Mouse (Mus musculus) cerebellum, postnatal 25 days (tissue): Measurements from ENCODE around the gene Wwox.

Experiments used
- DNase-seq, 2 experiments: peaks; one replicate each; pipeline ENCODE4 v3.0.0; 2021; ENCODE audit warnings: mixed read lengths in 2 of 2

Wwox gene

DNA sequence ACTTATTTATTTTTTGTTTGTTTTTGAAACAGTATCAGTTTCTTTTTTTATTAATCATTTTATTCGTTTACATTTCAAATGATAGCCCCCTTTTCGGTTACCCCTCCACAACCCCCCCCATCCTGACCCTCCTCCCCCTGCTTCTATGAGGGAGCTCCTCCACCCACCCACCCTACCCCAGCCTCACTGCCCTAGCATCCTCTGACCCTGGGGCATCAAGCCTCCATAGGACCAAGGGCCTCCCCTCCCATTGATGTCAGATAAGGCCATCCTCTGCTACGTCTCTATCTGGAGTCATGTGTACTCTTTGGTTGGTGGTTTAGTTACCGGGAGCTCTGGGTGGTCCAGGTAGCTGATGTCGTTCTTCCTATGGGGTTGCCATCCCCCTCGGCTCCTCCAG is 109.4 kb downstream of the Wwox start:
- DNase-seq = no peak

DNA sequence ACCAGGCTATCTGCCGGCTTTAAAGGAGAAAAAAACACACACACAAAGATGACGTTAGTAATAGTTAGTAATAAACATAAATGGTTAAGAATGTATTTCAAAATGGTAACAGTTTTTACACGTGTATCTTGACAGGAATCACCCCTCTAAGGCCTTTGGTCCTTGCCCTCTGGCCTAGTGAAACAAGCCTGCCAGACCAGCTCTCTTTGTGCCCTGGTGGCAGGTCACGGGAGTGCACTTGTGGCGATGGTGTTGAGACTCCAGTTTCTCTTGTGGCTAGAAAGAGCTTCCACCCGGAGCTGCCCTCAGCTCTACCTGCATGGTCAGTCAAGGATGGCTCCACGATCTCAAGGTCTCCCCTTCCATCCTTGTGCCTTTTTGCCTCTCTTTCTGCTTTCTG is 110.6 kb downstream of the Wwox start:
- peak in 1 of 2 experiments; percentile 47 for DNase-seq

DNA sequence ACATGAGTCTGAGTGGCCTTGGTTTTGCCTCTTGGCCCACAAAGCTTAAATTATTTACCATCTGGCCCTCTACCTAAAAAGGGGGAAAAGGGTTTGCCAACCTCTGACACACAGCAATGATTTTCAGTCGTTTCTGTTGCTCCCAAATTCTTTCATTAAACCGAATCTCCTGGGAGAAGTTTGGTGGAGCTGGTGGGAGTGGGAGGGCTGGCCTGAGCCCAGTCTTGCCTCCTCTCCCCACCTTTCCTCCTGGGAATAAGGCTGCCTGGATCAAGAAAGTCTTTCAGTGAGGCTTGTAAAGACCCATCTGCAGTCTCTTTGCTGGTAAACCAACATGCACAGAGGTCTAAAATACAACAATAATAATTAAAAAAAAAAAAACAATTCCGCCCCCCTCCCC is 113.2 kb downstream of the Wwox start:
- DNase-seq = no peak

DNA sequence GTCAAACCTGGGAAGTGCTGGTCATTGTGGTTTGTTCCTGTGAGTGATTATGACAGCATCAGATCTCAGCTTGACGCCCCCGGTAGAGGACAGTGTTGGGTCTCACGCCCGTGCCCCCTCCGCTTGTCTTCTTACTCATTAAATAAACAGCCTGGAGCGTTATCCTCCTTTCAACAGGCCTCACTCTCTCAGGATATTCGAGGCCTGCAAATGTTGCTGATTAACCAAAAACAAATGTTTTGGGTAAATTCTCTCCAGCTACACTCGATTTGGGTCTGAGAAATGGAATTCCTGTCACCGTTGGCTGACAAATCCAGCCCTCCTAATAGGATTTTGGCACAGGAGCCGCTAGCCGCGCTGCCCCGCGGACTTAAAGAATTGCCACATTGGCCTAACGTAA is 115.5 kb downstream of the Wwox start:
- no peak for DNase-seq

DNA sequence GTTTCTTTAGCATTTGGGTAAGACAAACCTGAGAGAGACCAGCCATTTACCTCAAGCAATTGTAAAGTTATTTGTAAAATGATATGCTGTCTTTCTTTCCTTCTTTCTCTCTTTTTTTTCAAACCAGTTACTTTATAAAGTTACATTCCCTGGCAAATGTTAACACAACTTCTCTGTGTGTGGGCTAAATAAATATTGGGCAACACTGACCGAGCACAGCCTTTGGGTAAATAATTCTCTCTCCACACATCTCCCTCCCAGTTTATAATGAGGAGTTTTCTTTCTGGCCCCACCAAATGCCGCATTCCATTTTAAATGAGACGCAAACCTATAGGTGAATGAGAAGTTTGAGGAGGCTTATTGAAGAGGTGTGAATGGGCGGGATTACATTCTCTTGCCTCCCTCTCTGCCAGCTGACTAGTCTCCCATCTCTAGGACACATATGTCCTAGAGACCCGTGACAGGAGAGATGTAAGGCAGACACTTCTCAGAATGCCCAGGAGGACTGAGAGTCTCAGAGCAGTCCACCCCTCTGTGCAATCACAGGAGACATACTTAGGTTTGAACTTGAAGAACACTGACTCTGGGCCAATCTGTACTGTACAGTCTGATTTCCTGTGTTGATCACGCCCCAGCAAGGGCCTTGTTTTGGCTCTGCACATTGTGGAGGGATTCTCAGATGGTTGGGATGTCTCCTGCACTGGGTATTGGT is 116.2 kb downstream of the Wwox start:
- DNase-seq = no peak

DNA sequence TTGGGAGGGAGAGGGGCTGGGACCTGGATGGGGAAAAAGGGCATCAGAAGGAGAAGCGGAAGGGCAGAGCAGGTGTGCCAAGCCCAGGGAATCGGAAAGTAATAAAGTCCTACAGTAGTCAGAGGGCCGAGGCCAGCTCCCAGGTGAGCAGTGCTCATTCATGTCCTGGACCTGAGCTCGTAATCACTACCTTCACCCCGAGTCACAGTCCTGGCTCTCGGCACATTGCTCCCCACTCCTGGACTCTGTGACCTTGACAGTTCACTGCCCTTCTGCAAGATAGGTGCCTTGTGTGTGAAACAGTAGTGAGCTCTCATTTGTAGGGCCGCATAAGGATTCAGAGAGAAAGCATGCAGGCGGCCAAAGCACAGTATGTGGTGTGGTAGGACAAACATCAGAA is 121.7 kb downstream of the Wwox start:
- no peak for DNase-seq

DNA sequence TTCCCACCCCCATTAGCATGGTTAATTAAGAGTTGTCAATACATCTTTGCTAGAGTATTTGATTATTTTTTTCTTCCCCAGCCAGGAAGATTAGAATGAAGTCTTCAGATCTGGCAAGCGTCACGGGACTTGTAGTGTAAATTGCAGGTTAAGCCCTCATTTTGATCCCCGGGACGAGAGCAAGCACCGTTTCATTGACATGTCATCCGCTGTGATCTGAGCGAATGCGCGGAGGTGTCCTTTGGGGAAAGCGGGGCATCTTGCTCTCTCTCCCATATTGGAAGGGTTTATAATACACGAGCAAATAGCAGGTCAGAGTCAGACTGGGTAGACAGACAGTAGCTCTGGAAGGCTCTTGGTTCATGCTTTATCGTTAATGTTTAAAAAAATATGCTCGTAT is 123.0 kb downstream of the Wwox start:
- no peak for DNase-seq

DNA sequence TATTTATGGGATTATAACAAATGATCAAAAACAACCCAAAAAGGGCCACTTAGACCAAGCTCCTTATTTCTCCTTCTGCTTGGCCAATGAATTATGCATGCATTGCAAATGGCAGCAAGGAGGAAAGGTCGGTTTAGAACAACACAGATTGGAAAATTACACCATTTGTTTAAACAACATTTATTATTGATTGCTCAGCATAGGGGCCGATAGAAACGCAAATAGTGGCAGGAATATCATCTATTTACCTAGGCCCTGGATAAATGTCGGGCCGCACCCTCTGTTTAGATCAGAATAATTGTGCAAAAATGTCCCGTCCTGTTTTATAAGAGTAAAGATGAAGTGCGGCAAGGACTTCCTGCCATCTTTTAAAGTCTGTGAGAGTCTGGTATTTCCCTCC is 123.9 kb downstream of the Wwox start:
- DNase-seq = no peak

DNA sequence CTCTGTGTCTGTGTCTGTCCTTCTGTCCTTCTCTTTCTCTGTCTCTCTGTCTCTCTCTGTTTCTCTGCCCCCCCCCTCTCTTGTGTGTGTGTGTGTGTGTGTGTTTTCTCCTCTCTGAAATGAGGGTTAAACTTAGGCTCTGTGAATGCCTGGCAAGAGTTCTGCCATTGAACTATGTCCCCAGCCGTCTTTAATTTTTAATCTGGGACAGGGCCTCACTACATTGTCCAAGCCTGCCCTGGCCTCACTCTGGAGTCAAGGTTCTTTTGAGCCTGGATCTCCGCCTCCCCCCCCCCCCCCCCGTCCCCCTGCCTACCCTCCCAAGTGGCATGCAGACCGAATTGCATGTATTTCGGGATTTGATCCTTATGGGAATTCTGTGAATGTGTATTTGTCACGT is 124.6 kb downstream of the Wwox start:
- DNase-seq = no peak

DNA sequence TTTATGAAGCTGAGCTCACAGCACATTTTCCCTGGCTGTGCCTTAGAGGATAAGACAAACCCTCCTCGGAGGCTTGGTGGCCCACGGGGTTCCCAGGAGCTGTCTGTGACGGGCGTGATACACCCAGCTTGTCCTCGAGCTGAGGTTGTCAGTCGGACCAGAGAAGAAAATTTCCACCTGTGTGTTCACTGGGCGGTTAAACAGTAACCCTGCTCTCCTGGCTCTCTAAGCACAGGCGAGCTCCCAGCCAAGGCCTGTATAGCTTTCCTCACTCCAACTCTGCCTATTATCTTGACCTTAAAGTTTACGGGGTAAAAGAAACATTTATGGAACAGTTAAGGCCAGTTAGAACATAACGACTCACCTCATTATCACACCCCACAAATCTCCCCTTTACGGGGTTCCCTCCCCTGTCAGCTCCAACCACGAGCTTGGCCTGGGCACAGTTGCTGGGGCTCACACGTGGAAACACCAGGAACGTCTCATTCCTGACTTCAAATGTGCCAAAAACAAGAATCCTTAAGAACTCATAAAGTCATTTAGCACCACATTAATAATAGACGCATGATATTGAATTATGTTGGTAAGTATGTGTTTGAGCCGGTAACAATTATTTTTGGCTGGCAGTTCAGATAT is 129.2 kb downstream of the Wwox start:
- DNase-seq = no peak

DNA sequence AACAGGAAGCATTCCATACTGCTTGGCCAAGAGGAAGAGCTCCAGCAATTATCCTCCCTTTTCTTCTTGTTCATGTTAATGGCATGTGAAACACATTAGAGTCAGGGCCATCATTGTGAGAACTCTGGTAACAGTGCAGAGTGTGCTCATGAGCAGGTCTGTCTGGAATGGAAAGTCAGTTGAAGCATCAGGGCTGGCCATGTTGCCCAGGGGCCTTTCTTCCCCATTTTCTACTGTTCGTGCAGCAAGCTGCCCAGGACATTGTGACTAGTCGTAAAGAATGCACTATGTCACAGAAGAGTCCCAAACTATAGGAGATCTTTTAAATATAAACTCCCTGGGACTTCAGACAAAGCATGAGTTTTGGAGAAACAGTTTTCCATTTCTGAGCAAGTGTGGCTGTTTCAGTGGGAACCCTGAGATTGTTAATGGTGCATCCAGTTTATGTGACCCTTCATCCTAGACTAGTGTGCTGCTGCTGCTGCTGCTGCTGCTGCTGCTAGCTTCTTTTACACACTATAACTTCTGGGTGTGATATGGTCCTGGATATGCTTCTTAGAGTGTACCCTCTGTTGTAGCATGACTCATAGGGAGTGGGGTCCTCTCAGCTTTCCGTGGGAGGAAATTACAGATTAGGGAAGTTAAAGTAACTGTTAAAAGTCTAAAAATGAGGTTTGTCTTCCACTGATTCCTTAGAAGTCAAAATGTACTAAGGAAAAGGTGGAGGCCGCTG is 133.7 kb downstream of the Wwox start:
- no peak for DNase-seq

DNA sequence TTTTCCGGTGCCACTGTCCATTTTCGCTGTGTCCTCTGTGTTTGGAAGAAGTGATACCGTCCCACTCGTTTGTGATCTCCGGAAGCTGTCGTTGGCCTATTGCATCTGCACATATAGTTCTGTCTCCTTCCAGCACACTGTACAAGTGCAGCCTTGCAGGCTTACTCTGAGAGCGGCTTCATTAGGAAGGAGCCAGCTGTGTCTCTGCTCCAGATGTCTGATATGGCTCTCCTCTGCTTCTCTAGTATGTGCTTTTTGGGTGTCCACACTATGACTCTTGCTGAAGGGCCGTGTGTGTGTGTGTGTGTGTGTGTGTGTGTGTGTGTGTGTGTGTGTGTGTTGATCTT is 134.3 kb downstream of the Wwox start:
- DNase-seq = no peak

DNA sequence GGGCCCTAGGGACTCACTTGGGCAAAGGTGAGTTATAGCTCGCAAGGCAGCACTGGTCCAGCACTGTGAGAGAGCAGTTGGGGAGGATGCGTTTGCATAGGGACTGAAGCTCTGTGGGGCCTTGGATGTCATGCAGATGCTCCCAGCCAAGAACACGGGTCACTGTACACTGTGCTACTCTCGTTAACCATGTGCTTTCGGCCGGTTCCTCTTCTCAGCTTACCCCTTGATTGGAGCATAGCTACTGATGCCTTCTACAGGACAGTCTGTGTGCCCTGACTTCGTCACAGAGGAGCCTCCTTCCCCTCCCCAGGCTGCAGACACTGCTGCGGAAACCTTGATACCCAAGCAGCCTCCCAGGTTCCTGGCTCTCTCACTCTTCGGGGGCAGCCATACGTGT is 139.8 kb downstream of the Wwox start:
- no peak for DNase-seq

DNA sequence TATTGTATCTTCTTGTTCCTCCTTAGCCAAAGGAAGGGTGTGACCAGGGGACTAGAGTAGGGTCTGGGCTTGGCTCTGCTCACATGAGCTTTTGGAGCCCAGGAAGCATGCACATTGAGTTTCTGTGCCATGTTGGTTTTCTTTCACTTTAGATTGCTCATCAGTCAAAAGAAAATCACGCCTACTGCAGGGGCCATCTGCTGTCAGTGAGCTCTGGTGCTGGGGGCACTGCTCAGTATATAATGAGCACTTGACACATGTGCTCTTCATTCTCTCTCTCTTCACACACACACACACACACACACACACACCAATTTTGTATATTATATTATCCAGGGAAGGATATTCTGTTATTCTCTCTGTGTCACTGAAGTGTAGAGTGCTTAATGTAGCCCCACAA is 141.2 kb downstream of the Wwox start:
- no peak for DNase-seq

DNA sequence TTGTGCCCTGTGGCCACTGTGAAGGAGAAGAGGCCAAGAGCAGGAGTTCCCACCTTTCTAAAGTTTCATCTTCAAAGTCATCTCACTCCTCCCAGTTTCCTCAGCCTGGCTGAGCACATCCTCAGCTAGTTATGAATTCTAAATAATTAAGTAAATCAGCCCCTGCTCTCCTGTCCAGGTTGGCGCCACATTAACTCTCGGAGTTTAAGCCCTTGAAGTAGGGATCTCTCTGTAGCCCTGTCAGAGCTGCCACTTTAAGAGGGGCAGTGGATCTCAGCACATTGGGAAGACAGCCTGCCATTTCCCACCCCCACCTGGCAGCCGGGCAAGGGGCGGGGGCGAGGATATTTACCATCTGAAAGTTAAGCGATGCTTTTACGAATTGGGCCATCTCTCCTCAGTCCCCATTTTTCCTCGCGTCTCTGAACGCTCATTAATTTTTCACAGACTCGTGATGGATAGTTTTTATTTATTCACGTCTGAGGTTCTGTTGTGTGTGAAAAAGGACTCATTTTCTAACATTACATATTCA is 150.9 kb downstream of the Wwox start:
- peak; percentile 50 to 57 for DNase-seq

DNA sequence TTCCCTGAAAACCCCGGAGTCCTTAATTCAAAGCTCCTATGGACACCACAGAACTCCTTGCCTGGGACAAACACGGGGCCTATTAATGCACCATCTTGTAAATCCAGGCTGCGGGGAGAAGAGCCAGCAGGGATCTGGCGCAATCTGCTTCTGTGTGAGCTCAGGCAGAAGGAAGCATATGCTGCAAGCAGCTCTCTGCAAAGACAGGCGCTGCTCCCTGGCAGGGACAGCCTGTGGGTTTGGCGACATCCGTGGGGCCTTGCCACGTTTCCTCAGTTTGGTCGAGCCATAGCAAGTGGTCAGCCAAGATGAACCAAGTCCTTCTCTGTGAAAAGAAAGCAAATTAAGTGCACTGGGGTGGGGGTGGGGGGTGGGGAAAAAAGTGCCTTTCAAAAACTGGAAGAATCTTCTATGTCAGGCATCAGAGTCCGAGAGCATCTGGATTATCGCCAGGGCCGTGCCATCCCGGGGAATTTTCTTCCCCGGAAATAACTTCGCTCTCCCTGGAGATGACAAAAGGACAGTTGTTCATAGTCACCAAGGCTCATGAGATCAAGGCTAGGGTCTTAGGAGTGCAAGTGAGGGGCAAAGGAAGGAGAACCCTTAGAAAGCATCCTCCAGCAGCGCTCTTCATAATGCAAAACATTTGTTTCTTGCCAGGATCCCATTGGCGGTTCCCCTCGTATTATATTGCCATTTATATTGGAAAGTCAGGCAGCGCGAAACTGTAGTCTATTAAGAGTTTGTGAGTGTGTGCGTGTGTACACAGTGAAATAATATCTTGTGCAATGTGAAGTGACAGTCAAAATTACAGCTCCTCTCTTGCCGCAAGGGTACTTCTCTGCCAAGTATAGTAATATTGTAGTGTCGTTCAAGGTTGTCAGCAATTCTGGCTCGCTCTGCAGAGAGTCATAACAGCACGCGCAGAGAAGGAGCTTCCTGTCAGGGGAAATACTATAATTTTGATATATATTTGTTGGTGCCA is 152.1 kb downstream of the Wwox start:
- peak; percentile 93 to 94 for DNase-seq

DNA sequence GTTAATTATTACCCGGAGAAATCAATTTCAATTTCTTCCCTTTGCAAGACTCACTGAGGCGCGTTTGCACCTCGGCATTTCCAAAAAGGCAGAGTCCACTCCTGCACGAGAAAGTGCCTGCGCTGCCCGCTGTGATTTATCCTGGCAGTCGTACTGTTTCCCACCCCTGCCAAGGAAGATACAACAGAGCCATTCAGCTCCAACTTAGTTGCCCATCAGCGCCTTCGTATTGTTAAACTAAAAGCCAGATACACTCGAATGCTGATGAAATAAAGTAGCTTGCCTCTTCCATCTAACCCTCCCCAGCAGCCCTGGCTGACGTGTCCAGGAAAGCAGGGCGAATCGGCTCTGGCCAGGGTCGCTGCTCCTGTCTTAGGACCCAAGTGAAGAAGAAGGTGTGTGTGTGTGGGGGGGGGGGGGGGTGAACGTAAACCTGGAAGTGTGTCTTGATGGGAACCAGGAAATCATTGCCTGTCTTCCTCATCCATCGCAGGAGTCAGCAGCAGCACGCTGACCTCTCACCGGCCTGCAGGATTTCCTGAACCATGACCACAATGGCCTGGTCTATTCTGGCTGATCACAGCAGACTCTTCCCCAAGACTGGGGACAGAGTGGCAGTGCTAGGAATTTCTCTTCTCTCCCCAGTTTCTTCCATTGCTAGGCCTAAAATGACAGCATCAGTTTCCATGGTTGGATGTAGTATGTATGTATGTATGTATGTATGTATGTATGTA is 154.1 kb downstream of the Wwox start:
- peak; percentile 87 for DNase-seq

DNA sequence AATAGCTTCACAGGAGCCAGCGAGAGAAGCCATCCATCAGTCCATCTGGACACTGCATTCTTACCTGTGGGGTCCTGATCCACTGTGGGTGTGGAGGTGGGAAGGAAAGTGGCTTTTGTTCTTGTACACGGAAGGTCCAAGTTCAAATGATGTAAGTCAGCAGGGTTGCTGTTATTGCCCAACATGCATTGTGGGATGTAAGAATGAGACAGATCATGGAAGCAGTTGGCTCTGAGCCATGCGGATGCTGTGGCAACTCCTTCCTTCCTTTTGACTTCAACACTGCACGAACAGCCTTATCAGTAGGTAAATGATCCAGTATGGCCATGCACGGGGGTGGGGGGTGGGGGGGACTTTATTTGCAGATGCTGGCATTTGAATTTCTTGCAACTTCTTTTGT is 155.4 kb downstream of the Wwox start:
- DNase-seq = peak in 1 of 2 experiments; percentile 35

DNA sequence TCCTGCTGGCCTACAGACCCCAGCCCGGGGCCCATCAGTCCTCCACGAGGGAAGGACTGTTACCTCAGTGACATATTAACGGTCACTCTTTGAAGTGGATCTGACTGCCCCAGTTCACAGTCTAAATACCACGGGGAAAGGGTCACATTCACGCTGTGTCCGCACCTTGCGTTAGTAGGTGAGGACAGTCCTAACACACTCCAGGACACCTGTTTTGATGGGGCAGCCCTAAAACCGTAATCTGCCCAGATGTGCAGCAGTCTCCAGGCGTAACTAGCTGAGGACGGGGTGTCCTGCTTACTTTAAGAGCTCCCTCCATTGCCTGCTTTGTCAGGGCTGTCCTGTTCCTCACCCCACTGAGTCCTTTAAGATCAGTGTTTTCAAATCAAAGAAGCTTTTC is 160.1 kb downstream of the Wwox start:
- DNase-seq = peak; percentile 38 to 63

DNA sequence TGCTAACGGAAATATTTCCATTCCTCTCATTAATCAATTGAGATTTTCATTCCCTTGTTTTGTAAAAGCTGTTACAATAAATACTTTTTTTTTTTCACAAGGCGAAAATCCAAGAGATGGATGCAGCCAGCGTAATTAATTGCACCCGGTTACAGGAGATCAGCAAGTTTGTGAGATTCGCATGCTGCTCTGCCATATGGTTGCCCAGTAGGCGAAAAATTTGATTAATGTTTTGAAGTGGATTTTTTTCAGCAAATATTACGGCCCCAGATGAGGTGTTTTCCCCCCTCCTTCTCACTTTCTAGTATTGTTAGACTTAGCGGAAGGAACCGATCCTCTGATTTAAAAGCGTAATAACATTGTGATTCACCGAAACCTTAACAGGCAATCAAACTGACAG is 160.7 kb downstream of the Wwox start:
- DNase-seq = peak; percentile 83 to 89

DNA sequence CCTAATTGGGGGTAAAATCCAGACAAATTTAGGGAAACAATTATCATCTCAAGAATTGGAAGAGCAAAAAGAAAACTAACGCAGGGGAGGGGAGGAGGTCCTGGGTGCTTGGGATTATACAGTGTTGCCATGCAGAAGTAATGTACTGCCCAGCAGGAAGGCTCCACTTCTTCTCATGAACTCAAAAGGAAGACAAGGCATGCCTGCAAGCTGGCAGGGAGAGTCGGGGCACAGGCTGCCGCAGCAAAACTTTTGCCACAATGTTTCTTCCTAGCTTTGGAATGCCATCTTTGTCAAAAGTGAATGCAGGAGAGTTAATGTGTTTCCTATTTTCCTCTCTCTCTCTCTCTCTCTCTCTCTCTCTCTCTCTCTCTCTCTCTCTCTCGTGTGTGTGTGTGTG is 163.6 kb downstream of the Wwox start:
- peak; percentile 33 to 34 for DNase-seq

DNA sequence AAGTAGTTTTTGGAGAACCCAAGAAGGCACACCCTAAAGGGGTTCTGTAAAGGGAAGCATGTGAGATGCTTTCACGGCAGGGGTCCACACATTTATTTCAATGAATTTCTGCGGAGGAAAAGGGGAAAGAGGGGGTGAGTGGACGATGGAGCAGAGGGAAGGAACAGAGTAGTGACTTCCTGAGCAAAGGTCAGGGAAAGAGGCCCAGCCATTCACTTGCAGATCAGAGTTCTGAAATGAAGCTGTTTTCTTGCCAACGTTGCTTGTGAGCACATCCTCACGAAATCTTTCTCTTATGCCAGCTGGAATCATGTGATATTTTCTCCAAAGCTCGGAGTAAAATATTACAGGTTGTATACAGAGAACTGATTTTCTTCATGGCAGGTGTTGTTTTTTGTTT is 164.1 kb downstream of the Wwox start:
- DNase-seq = peak in 1 of 2 experiments; percentile 32
